Mouse (Mus musculus): ENCODE data around the gene Rfesd. TPM values are rescaled to one million over a fixed set of nuclear protein-coding genes. Genes with fewer than 3 reads are reported as not detected.

Gene Rfesd
- total RNA-seq (2014; fragmentation: Nextera tagmentation), result 5.7 and 13.8 TPM in 2 replicates
- 6.2 and 6.7 TPM in 2 replicates for total RNA-seq (2017)

- ATAC-seq (replicated peaks; ENCODE audit: poor library complexity, severe bottlenecking), result peak; percentile 96
Measured at GRCm38 (mm10) chr13:76017974-76018843, at the start of gene Rfesd. Gene Rfesd, minus strand, starts transcription at chr13:76018719.

DNA sequence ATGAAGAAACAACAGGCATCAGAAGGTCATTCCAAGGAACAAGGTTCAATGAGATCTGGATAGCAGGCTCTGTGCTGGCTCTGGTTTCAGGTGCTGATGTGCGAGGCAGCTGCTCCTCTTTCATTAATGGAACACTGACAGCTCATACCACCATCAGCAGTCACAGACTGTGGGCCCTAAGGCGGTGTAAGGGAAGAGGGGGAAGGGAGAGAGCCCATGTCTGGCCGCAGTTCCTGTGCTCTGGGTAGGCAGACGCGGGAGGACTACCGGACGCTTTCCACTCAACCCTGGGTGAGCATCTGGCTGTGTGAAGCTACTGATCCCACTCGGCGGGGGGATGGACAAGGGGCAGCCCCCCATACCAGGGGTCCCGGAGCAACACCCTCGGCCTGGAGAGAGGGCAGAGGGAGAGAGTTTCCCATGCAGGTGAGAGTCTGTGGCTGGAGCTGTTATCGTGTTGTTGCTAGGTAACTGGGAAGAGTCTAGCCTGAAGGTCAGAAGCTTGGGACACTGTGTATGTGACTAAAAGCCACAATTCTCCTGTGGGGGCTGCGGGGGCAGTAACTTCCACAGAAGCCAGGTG is 45.9 kb upstream of the Rfesd start:
- ATAC-seq (replicated peaks; ENCODE audit: poor library complexity, severe bottlenecking), result no peak

GRCm38 (mm10) chr13:76063548-76063947 is 45.0 kb upstream of the Rfesd start:
- peak; percentile 82 for ATAC-seq (replicated peaks; ENCODE audit: poor library complexity, severe bottlenecking)

DNA sequence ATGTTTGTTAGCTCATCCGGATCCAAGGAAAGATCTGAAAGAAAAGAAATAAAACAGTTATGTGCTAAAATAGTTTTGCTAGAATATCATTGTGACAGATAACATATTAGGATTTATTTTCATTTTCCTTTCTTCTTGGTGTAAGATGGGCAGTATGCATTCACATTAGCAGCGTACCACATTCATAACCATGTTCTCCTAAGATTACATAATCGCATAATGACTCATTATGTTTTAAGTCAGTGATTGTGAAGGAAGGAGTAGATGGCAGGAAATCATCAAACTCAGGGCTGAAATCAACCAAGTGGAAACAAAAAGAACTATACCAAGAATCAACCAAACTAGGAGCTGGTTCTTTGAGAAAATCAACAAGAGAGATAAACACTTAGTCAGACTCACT is 44.0 kb upstream of the Rfesd start:
- ATAC-seq (replicated peaks; ENCODE audit: poor library complexity, severe bottlenecking), result peak; percentile 82

GRCm38 (mm10) chr13:76062126-76062525 is 43.6 kb upstream of the Rfesd start:
- no peak for ATAC-seq (replicated peaks; ENCODE audit: poor library complexity, severe bottlenecking)

- no peak for ATAC-seq (replicated peaks; ENCODE audit: poor library complexity, severe bottlenecking)
Measured at GRCm38 (mm10) chr13:76059591-76059990, 41.1 kb upstream of the Rfesd start.

- ATAC-seq (replicated peaks; ENCODE audit: poor library complexity, severe bottlenecking), result peak; percentile 54
Measured at GRCm38 (mm10) chr13:76057267-76058069, 38.9 kb upstream of the Rfesd start.

- no peak for ATAC-seq (replicated peaks; ENCODE audit: poor library complexity, severe bottlenecking)
Measured at GRCm38 (mm10) chr13:76056896-76057266, 38.4 kb upstream of the Rfesd start, which contains the start of gene Gpr150. Gene Gpr150, minus strand, starts transcription at chr13:76056996.

DNA sequence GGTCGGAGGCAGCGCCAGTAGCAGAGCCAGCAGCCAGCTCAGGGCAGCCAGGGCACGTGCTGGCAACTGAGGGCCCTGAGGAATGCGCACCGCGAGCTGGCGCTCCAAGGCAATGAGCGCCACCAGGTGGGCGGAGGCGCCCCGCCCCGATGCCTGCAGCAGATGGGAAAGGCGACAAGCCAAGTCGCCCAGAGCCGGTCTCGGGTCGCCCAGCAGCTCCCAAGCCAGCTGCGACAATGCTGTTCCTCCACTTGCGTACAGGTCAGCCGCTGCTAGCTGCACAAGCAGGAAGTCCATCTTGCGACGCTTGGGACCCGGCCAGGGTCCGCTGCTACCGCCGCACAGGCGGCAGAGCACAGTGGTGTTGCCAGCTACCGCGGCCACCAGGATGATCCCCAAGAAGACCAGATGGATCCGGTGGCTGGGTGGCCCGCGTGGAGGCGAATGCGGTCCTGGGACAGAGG is 37.8 kb upstream of the Rfesd start:
- ATAC-seq (replicated peaks; ENCODE audit: poor library complexity, severe bottlenecking), result peak; percentile 72

DNA sequence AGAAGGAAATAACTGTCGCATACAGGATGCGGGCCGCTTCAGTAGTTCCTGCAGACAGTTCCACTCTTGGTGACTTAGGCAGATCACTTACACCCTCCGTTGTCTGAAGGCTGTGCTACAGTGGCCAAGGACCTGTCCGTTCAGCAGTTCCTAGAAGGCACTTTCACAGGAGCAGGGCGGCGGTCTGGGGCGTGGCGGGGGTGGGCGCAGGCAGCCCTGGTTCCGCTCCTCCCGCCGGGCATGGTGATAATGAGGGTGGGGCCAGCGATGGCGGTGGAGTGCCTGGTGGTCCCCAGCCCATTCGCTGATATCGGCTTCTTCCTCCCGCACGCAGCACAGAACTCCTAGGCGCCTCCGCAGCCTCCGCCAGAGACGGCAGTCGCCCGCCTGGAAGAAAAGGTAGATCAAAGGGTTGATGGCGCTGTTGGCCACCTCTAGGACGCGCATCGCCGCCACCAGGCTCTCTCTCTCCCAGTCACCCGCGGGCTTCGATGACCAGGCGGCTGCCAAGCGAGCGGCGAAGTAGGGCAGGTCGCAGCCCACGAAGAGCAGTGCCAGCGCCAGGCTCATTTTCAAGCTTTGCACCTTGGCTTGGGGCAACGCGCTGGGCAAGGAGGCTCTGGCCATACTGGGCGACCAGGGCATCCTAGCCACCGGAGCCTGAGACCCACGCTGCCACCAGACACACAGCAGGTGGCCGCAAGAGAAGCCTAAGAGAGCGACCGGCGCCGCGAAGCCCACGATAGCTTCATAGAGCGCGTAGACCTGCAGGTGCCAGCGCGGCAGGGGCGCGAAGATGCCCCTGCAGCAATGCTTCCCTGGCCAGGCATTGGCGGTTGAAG is 37.1 kb upstream of the Rfesd start:
- ATAC-seq (replicated peaks; ENCODE audit: poor library complexity, severe bottlenecking), result peak; percentile 69

- ATAC-seq (replicated peaks; ENCODE audit: poor library complexity, severe bottlenecking), result peak; percentile 65
Measured at GRCm38 (mm10) chr13:76044971-76045370, 26.5 kb upstream of the Rfesd start.

DNA sequence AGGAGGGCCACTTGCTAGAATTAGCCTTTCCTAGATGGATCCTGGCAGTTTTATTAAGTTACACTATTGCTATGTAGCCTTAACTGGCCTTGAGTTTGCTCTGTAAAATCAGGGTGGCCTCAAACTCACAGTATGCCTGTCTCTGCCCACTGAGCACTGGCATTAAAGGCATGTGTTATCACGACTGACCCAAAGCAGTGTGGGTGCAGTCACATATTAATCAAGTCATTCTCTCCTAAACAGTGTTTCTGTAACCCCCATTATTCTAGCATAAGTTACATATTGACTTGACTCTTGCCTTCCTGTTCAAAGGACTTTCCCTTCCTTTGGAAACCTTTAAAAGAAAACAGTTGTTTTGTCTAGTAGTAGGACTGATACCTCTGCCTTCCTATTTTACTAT is 23.9 kb upstream of the Rfesd start:
- ATAC-seq (replicated peaks; ENCODE audit: poor library complexity, severe bottlenecking), result no peak

- 0 out of 2 replicates have a peak, but pooled peaks have one; percentile 31 for ATAC-seq (replicated peaks; ENCODE audit: poor library complexity, severe bottlenecking)
Measured at GRCm38 (mm10) chr13:76024588-76024987, 6.1 kb upstream of the Rfesd start.

- ATAC-seq (replicated peaks; ENCODE audit: poor library complexity, severe bottlenecking), result no peak
Measured at GRCm38 (mm10) chr13:76021782-76022181, 3.3 kb upstream of the Rfesd start.

- ATAC-seq (replicated peaks; ENCODE audit: poor library complexity, severe bottlenecking), result 0 out of 2 replicates have a peak, but pooled peaks have one; percentile 2
Measured at GRCm38 (mm10) chr13:76018844-76019400, 403 bp upstream of the Rfesd start.

GRCm38 (mm10) chr13:76017465-76017864 is 1.1 kb downstream of the Rfesd start:
- ATAC-seq (replicated peaks; ENCODE audit: poor library complexity, severe bottlenecking), result peak; percentile 39

DNA sequence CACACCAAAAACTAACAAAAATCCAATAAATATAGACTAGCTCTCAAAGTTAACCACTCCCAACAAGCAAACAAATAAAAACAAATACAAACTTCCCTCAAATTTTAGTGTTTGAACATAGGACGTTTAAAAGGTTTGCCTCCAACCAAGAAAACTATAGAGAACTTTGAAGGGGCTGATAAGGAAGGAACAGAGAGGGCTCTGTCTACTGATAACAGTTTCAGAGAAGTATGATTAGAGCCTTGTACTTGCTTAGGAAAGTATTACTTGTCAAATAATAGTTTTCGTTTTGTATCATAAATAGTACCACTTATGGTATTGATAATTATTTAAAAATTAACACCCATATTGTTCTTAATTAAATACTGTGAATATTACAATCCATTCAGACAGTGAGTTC is 4.0 kb downstream of the Rfesd start:
- ATAC-seq (replicated peaks; ENCODE audit: poor library complexity, severe bottlenecking), result no peak

- ATAC-seq (replicated peaks; ENCODE audit: poor library complexity, severe bottlenecking), result no peak
Measured at GRCm38 (mm10) chr13:76003272-76003671, 15.2 kb downstream of the Rfesd start.

Data from granulocyte monocyte progenitor cell, adult 5-6 weeks (primary cell).